Mouse (Mus musculus) liver, adult 2 months (tissue): ENCODE data around the gene Prune2.

Source experiments
- CTCF ChIP-seq: fragments of 200-500 bp; IDR thresholded peaks from 2 replicates; pipeline ENCODE4 v1.5.1; 2011; ENCODE audit warnings: low read depth, low read length, control low read depth
- POLR2A ChIP-seq: fragments of 200-500 bp; IDR thresholded peaks from 2 replicates; pipeline ENCODE4 v1.6.1; 2011; ENCODE audit warnings: low read length, control low read depth; ENCODE audit not compliant: insufficient read depth; ENCODE audit errors: extremely low read depth

GRCm38 (mm10) chr19:17247352-17247925 lies 291.5 kb downstream of the Prune2 start:
- TF ChIP-seq CTCF (no peak), POLR2A (no peak)
